Mouse (Mus musculus): ENCODE measurements at regions not wholly inside any gene's neighbourhood (a gene's known extent, or its start where the extent isn't known, plus 50 kb on each side); places are given as distances from the start of the nearest gene placed in this dataset.
"Not testable (repeated sequence)": the region's sequence is repeated elsewhere in the genome, so short reads cannot be mapped to it uniquely, and the experiment has no call there.

DNA sequence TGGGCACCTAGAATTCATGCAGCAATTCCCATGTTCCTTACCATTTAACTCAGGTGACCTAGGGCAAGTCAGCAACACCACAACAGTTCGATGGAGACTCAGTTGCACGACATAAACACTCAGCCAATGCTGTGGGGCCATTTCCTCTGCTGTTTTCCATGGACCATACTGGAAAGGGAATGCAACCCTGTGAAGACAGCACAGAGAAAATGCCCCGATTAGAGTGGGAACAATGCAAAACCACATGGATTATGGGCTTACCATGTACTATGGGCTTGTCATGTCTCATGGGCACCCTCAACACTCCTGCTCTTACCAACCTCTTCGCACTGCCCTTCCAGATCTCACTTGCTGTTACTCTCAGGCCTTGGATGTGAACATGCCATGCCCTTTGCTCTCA lies 207.6 kb downstream of the Snurf start:
- H3K9ac ChIP-seq (replicated peaks); ATAC-seq; H3K4me1 ChIP-seq (ENCODE audit: insufficient read depth); H3K4me2 ChIP-seq (ENCODE audit: low read depth, low read length); H3K9me3 ChIP-seq (ENCODE audit: low read length); H3K27me3 ChIP-seq (ENCODE audit: insufficient read depth, low read length); H3K36me3 ChIP-seq (replicated peaks; ENCODE audit: insufficient read depth, low read length); H3K27ac ChIP-seq (ENCODE audit: low read depth); H3K4me3 ChIP-seq (ENCODE audit: low read depth, low read length): not testable (repeated sequence)
- 71% methylated on average over 4 of the region's 4 CpGs for WGBS (ENCODE audit: insufficient replicate concordance)
- DNase-seq, result peak; percentile 11

- not testable (repeated sequence) for ATAC-seq; H3K4me2 ChIP-seq (ENCODE audit: low read depth, low read length); H3K9ac ChIP-seq (replicated peaks); H3K27me3 ChIP-seq (ENCODE audit: insufficient read depth, low read length); H3K4me1 ChIP-seq (ENCODE audit: insufficient read depth); DNase-seq; H3K27ac ChIP-seq (ENCODE audit: low read depth); H3K9me3 ChIP-seq (ENCODE audit: low read length); H3K36me3 ChIP-seq (replicated peaks; ENCODE audit: insufficient read depth, low read length); H3K4me3 ChIP-seq (ENCODE audit: low read depth, low read length)
- WGBS (ENCODE audit: insufficient replicate concordance), result 65% methylated on average over 1 of the region's 1 CpGs
These were observed 235.1 kb downstream of the Snurf start for GRCm38 (mm10) chr7:59769749-59770148.

GRCm38 (mm10) chr7:59768641-59769040 lies 236.2 kb downstream of the Snurf start:
- not testable (repeated sequence) for H3K9ac ChIP-seq (replicated peaks); ATAC-seq; H3K27ac ChIP-seq (ENCODE audit: low read depth); H3K4me3 ChIP-seq (ENCODE audit: low read depth, low read length); H3K4me2 ChIP-seq (ENCODE audit: low read depth, low read length); H3K4me1 ChIP-seq (ENCODE audit: insufficient read depth); H3K9me3 ChIP-seq (ENCODE audit: low read length); H3K27me3 ChIP-seq (ENCODE audit: insufficient read depth, low read length); H3K36me3 ChIP-seq (replicated peaks; ENCODE audit: insufficient read depth, low read length); DNase-seq
- 63% methylated on average over 2 of the region's 4 CpGs for WGBS (ENCODE audit: insufficient replicate concordance)

DNA sequence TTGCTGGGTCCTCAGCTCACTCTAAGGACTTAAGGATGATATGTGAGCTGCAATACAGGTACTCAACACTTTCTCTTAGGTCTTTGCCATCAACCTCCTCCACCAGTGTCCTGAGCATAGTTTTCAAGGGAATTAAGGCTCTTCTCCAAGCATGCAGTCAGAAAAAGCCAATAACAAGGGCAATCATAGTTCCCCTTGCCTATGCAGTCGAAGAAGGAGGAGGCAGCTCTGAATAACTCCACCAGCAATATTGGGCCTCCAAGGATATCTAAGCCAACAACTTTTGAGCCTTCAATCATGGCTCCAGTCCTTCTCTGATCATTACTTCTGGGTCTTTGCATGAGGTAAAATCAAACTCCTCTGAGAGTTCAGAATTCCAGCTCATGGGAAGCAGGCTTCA lies 237.5 kb downstream of the Snurf start:
- not testable (repeated sequence) for ATAC-seq, DNase-seq
- WGBS (ENCODE audit: insufficient replicate concordance), result 57% methylated on average over 1 of the region's 1 CpGs

More for the DNA sequence above, 237.5 kb downstream of the Snurf start:
- not testable (repeated sequence) for H3K9me3 ChIP-seq (ENCODE audit: low read length); H3K4me2 ChIP-seq (ENCODE audit: low read depth, low read length); H3K27me3 ChIP-seq (ENCODE audit: insufficient read depth, low read length); H3K9ac ChIP-seq (replicated peaks); H3K4me3 ChIP-seq (ENCODE audit: low read depth, low read length); H3K4me1 ChIP-seq (ENCODE audit: insufficient read depth); H3K27ac ChIP-seq (ENCODE audit: low read depth); H3K36me3 ChIP-seq (replicated peaks; ENCODE audit: insufficient read depth, low read length)

All from liver, postnatal 0 days (tissue).